ENCODE assay signal across 7 mouse cellular contexts in the genomic region with DNA sequence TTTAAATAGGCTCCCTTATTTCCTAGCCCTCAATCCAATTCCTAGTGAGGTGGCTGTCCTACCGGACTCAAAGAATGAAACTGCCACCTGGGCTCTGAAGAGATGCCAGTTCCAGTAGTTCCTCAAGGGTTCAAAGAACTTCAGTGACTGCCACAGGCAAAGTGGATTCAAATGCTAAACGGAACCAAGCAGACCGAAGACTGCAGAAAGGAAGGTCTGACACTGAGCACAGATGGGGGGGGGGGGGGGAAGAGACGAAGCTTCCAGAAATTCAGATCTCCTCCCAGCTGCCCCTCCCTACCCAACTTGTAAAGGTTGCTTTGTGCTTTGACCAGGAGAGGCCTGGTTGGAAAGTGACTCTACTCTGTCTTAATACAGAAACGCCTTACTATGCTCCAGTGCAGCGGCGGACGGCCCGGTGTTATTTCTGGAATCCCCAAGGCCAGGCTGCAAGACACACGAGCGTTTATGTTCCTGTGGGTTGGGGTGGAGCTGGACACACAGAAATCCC. TPM values are rescaled to one million over a fixed set of nuclear protein-coding genes. Genes with fewer than 3 reads are reported as not detected.
A peak's percentile ranks its signal among the peaks of the same experiment; 100 is the strongest.
DNase-seq lines count a peak whose midpoint lies in the region; ATAC-seq and TF ChIP-seq lines count a peak whose summit lies in the region.

No protein-coding gene starts in this region.

- no peaks in the 10 kb centered on the region for H3K9me3 ChIP-seq in lung, embryonic 15.5 days
- H3K9me3 ChIP-seq in embryonic facial prominence, embryonic 11.5 days (replicated peaks; ENCODE audit: control insufficient read depth, low read length): no peaks in the 10 kb centered on the region
- 0 out of 2 replicates have a peak, but pooled peaks cover 8% of the 10 kb centered on the region for H3K9me3 ChIP-seq in hindbrain, embryonic 14.5 days (ENCODE audit: control insufficient read depth, low read length)
- H3K9me3 ChIP-seq in liver, postnatal 0 days (ENCODE audit: low read length): no peaks in the 10 kb centered on the region

- peaks cover 5% of the 10 kb centered on the region; the same call in 1 of the 2 replicates for H3K36me3 ChIP-seq in lung, embryonic 15.5 days
- H3K36me3 ChIP-seq in embryonic facial prominence, embryonic 11.5 days (replicated peaks; ENCODE audit: control insufficient read depth, insufficient read depth, low read depth, low read length): peaks cover 5% of the 10 kb centered on the region
- peaks cover 18% of the 10 kb centered on the region; the same call in 1 of the 2 replicates for H3K36me3 ChIP-seq in hindbrain, embryonic 14.5 days (replicated peaks; ENCODE audit: control insufficient read depth, insufficient read depth)
- H3K36me3 ChIP-seq in liver, postnatal 0 days (replicated peaks; ENCODE audit: insufficient read depth, low read length): peaks cover 7% of the 10 kb centered on the region

- no peak for TF ChIP-seq CTCF in liver, postnatal 0 days (IDR thresholded peaks at IDR 0.05; ENCODE audit: low read depth)

- 0 out of 2 replicates have a peak overlapping the region, but pooled peaks have one; percentile 64 for H3K27ac ChIP-seq in lung, embryonic 15.5 days
- no peak overlapping the region for H3K27ac ChIP-seq in embryonic facial prominence, embryonic 11.5 days (replicated peaks; ENCODE audit: low read depth, low read length)
- H3K27ac ChIP-seq in hindbrain, embryonic 14.5 days: peak overlapping the region; percentile 100
- 0 out of 2 replicates have a peak overlapping the region, but pooled peaks have one; percentile 99 for H3K27ac ChIP-seq in liver, postnatal 0 days (ENCODE audit: low read depth)

- H3K9ac ChIP-seq in lung, embryonic 15.5 days: peak overlapping the region; percentile 47; the same call in 1 of the 2 replicates
- H3K9ac ChIP-seq in embryonic facial prominence, embryonic 11.5 days (replicated peaks; ENCODE audit: low read length): no peak overlapping the region; the same call in 1 of the 2 replicates
- peak overlapping the region; percentile 86 for H3K9ac ChIP-seq in hindbrain, embryonic 14.5 days
- H3K9ac ChIP-seq in liver, postnatal 0 days (replicated peaks): 0 out of 2 replicates have a peak overlapping the region, but pooled peaks have one; percentile 61

- peaks cover 19% of the 10 kb centered on the region for H3K4me1 ChIP-seq in lung, embryonic 15.5 days
- no peaks in the 10 kb centered on the region; the same call in 1 of the 2 replicates for H3K4me1 ChIP-seq in embryonic facial prominence, embryonic 11.5 days (ENCODE audit: control insufficient read depth, insufficient read depth, low read length)
- peaks cover 22% of the 10 kb centered on the region for H3K4me1 ChIP-seq in hindbrain, embryonic 14.5 days (replicated peaks; ENCODE audit: control insufficient read depth, insufficient read depth, low read length)
- H3K4me1 ChIP-seq in liver, postnatal 0 days (ENCODE audit: insufficient read depth): peaks cover 29% of the 10 kb centered on the region

- TF ChIP-seq EP300 in liver, postnatal 0 days (IDR thresholded peaks at IDR 0.05; ENCODE audit: low read depth): no peak

- H3K4me2 ChIP-seq in lung, embryonic 15.5 days: peak overlapping the region; percentile 63
- H3K4me2 ChIP-seq in embryonic facial prominence, embryonic 11.5 days (ENCODE audit: low read depth, low read length): no peak overlapping the region; the same call in 1 of the 2 replicates
- peak overlapping the region; percentile 64 for H3K4me2 ChIP-seq in hindbrain, embryonic 14.5 days (replicated peaks)
- peak overlapping the region; percentile 93; the same call in 1 of the 2 replicates for H3K4me2 ChIP-seq in liver, postnatal 0 days (ENCODE audit: low read depth, low read length)

- 41% methylated on average over 10 of the region's 11 CpGs for WGBS in lung, embryonic 15.5 days
- WGBS in embryonic facial prominence, embryonic 11.5 days: 33% methylated on average over 10 of the region's 11 CpGs
- WGBS in hindbrain, embryonic 14.5 days: 26% methylated on average over 11 of the region's 11 CpGs
- WGBS in liver, postnatal 0 days (ENCODE audit: insufficient replicate concordance): 60% methylated on average over 10 of the region's 11 CpGs

- DNase-seq in lung, postnatal 14 days: no peak
- DNase-seq in adrenal gland, adult 2 months: peak; percentile 42
- peak; percentile 10 for DNase-seq in embryonic facial prominence, embryonic 11.5 days (ENCODE audit: low spot score)
- DNase-seq in hindbrain, embryonic 14.5 days (ENCODE audit: low spot score): no peak
- DNase-seq in liver, postnatal 0 days: no peak

- H3K4me3 ChIP-seq in lung, embryonic 15.5 days: peak overlapping the region; percentile 97
- H3K4me3 ChIP-seq in embryonic facial prominence, embryonic 11.5 days (ENCODE audit: low read depth, low read length): no peak overlapping the region
- peak overlapping the region; percentile 99 for H3K4me3 ChIP-seq in hindbrain, embryonic 14.5 days (replicated peaks; ENCODE audit: low read length)
- peak overlapping the region; percentile 95; the same call in 1 of the 2 replicates for H3K4me3 ChIP-seq in liver, postnatal 0 days (ENCODE audit: low read depth, low read length)

- ATAC-seq in lung, embryonic 15.5 days (ENCODE audit: borderline replicate concordance, extremely low read depth, low FRiP score, low TSS enrichment): no peak
- no peak for ATAC-seq in embryonic facial prominence, embryonic 11.5 days (replicated peaks; ENCODE audit: insufficient number of reproducible peaks, low FRiP score, low TSS enrichment, low read depth)
- ATAC-seq in hindbrain, embryonic 14.5 days (ENCODE audit: low FRiP score): no peak
- ATAC-seq in liver, postnatal 0 days: no peak
- ATAC-seq in megakaryocyte-erythroid progenitor cell, adult 5-6 weeks (replicated peaks; ENCODE audit: low FRiP score, low TSS enrichment, poor library complexity, severe bottlenecking): no peak

- no peaks in the 10 kb centered on the region for H3K27me3 ChIP-seq in lung, embryonic 15.5 days
- H3K27me3 ChIP-seq in embryonic facial prominence, embryonic 11.5 days (ENCODE audit: control insufficient read depth, insufficient read depth, low read length): no peaks in the 10 kb centered on the region
- H3K27me3 ChIP-seq in hindbrain, embryonic 14.5 days (ENCODE audit: control insufficient read depth, insufficient read depth, low read length): no peaks in the 10 kb centered on the region
- H3K27me3 ChIP-seq in liver, postnatal 0 days (ENCODE audit: insufficient read depth, low read length): no peaks in the 10 kb centered on the region

RNA-seq across cellular contexts. Expression of a gene that starts 1.2 kb away (rescaled TPM):
- polyA plus RNA-seq in lung, embryonic 15.5 days (2015; fragmentation: Nextera tagmentation; extraction: Ambion mirVana): 726 and 736 TPM in 2 replicates
- 100 to 1,000 TPM; 207 to 372 TPM for total RNA-seq in adrenal gland, adult 2 months (2021)
- polyA plus RNA-seq in adrenal gland, adult 2 months (2012; rRNA removed): 48.0 and 52.3 TPM in 2 replicates
- polyA plus RNA-seq in embryonic facial prominence, embryonic 11.5 days (2014; fragmentation: Nextera tagmentation; extraction: Ambion mirVana): 1,206 and 1,248 TPM in 2 replicates
- polyA plus RNA-seq in hindbrain, embryonic 14.5 days (2014; fragmentation: Nextera tagmentation; extraction: Ambion mirVana): 1,230 and 1,233 TPM in 2 replicates
- 116 and 120 TPM in 2 replicates for polyA plus RNA-seq in liver, postnatal 0 days (2015; fragmentation: Nextera tagmentation; extraction: Ambion mirVana)
- 167 and 196 TPM in 2 replicates for total RNA-seq in megakaryocyte-erythroid progenitor cell, adult 5-6 weeks (2014; fragmentation: Nextera tagmentation)
- 182 and 215 TPM in 2 replicates for total RNA-seq in megakaryocyte-erythroid progenitor cell, adult 5-6 weeks (2017)

RNA-seq across cellular contexts. Expression of a gene that starts 45.2 kb away (rescaled TPM):
- 46.6 and 51.1 TPM in 2 replicates for polyA plus RNA-seq in lung, embryonic 15.5 days (2015; fragmentation: Nextera tagmentation; extraction: Ambion mirVana)
- total RNA-seq in adrenal gland, adult 2 months (2021): 10 to 100 TPM; 40.2 to 43.8 TPM
- polyA plus RNA-seq in adrenal gland, adult 2 months (2012; rRNA removed): 11.7 and 25.9 TPM in 2 replicates
- polyA plus RNA-seq in embryonic facial prominence, embryonic 11.5 days (2014; fragmentation: Nextera tagmentation; extraction: Ambion mirVana): 43.6 and 46.1 TPM in 2 replicates
- polyA plus RNA-seq in hindbrain, embryonic 14.5 days (2014; fragmentation: Nextera tagmentation; extraction: Ambion mirVana): 19.2 and 22.0 TPM in 2 replicates
- 8.1 and 9.9 TPM in 2 replicates for polyA plus RNA-seq in liver, postnatal 0 days (2015; fragmentation: Nextera tagmentation; extraction: Ambion mirVana)
- 41.1 and 43.1 TPM in 2 replicates for total RNA-seq in megakaryocyte-erythroid progenitor cell, adult 5-6 weeks (2014; fragmentation: Nextera tagmentation)
- 47.5 and 52.2 TPM in 2 replicates for total RNA-seq in megakaryocyte-erythroid progenitor cell, adult 5-6 weeks (2017)

Comparison
In these comparisons a context has a peak if more than half of its experiments do, and no peak if none do; other contexts are left out.
1. DNase-seq: peak in adrenal gland, adult 2 months (single experiment) and embryonic facial prominence, embryonic 11.5 days (single experiment); none in lung, postnatal 14 days (single experiment), hindbrain, embryonic 14.5 days (single experiment) and liver, postnatal 0 days (single experiment).